Mouse (Mus musculus) thymus, postnatal 0 days (tissue): Measurements from ENCODE around the gene Rgs7bp. TPM values are rescaled to one million over a fixed set of nuclear protein-coding genes. Genes with fewer than 3 reads are reported as not detected.
"Not testable (repeated sequence)": the region's sequence is repeated elsewhere in the genome, so short reads cannot be mapped to it uniquely, and the experiment has no call there.

Source experiments
- DNase-seq: peaks from one replicate; pipeline ENCODE4 v3.0.0-alpha.2; 2015; ENCODE audit warnings: low spot score
- polyA plus RNA-seq: library from polyadenylated mRNA; unstranded; fragments of >200 nt; fragmentation: Nextera tagmentation; extraction: Ambion mirVana; gene quantifications from 2 replicates; pipeline ENCODE4 v1.2.1, GENCODE M21; 2015

The Rgs7bp gene
- polyA plus RNA-seq, 1 experiment from 2014 or later: 0.29 TPM

GRCm38 (mm10) chr13:104938966-104939593 is 115.7 kb downstream of the Rgs7bp start:
- no peak for DNase-seq

GRCm38 (mm10) chr13:104937759-104938158 is 117.0 kb downstream of the Rgs7bp start:
- peak; percentile 31 for DNase-seq

- no peak for DNase-seq
Measured at GRCm38 (mm10) chr13:104936586-104936985, 118.1 kb downstream of the Rgs7bp start.

- DNase-seq: no peak
Measured at GRCm38 (mm10) chr13:104931635-104932532, 122.8 kb downstream of the Rgs7bp start.

- no peak for DNase-seq
Measured at GRCm38 (mm10) chr13:104930814-104931213, 123.9 kb downstream of the Rgs7bp start.

GRCm38 (mm10) chr13:104918663-104919062 is 136.1 kb downstream of the Rgs7bp start:
- peak; percentile 55 for DNase-seq

DNA sequence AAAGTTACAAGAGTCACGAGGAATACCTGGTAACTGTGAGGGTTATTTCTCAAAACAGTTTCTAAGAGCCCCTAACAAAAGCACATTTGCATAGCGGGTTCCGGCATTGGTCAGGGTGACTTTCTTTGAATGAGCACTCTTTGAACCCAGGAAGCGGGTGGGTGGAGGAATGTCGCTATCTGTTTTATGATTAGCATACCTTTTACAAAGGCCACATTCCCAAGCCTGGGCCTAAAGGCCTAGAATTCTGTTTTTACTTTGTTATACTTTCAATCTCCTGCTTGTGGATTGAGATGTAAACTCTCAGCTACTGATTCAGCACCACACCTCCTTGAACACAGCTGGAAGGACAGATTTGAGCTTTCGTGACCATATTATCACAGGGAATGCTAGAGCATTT is 138.0 kb downstream of the Rgs7bp start:
- DNase-seq: not testable (repeated sequence)

GRCm38 (mm10) chr13:104916106-104916505 is 138.6 kb downstream of the Rgs7bp start:
- DNase-seq: no peak

GRCm38 (mm10) chr13:104914288-104914895 is 140.3 kb downstream of the Rgs7bp start:
- no peak for DNase-seq

DNA sequence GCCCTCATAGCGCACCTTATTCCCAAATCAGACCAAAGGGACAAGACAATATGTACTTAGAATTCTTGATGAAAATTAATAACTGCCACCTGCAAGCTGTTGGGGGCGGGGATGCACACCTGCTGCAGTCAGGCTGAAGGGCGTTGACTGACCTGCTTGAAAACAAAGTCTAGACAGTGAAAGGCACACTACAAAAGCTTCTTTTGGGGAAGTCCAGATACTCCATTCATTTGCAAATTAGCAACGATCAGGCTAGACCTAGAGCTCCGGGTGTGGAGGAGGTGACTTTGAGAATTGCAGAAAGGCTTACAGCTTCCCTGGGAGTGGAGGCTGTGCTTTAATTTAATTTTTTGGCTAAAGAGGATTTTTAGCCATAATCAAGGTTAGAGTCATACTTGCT is 143.1 kb downstream of the Rgs7bp start:
- DNase-seq: not testable (repeated sequence)

GRCm38 (mm10) chr13:104911006-104911405 is 143.7 kb downstream of the Rgs7bp start:
- not testable (repeated sequence) for DNase-seq

GRCm38 (mm10) chr13:104908691-104909090 is 146.0 kb downstream of the Rgs7bp start:
- DNase-seq: no peak

Other genes with a start within 250 kb of the Rgs7bp start
- 21.2 and 24.3 TPM in 2 replicates for gene Cwc27, start 237.8 kb downstream of the Rgs7bp start, polyA plus RNA-seq
- 0.44 and 0.56 TPM in 2 replicates for gene Shisal2b, start 191.0 kb downstream of the Rgs7bp start, polyA plus RNA-seq
- gene 4933425L06Rik, start 27.2 kb upstream of the Rgs7bp start, polyA plus RNA-seq: not detected in 2 replicates
- gene Rnf180, start 239.9 kb upstream of the Rgs7bp start, polyA plus RNA-seq: 4.9 and 6.4 TPM in 2 replicates